Mouse (Mus musculus) neural tube, embryonic 14.5 days (tissue): Measurements from ENCODE around the gene Gm438. TPM values are rescaled to one million over a fixed set of nuclear protein-coding genes. Genes with fewer than 3 reads are reported as not detected.

Experiments
- polyA plus RNA-seq: library from polyadenylated mRNA; unstranded; fragments of >200 nt; fragmentation: Nextera tagmentation; extraction: Ambion mirVana; gene quantifications from 2 replicates; pipeline ENCODE4 v1.2.1, GENCODE M21; 2014

Gene Gm438
- polyA plus RNA-seq, 1 experiment from 2014 or later = not detected

Other genes starting within 250 kb of the Gm438 start
- gene Gm13124, start 221.4 kb downstream of the Gm438 start, polyA plus RNA-seq = not detected in 2 replicates
- gene Aadacl4, start 172.9 kb downstream of the Gm438 start, polyA plus RNA-seq = not detected in 2 replicates
- not detected in 2 replicates for gene Gm436, start 100.2 kb downstream of the Gm438 start, polyA plus RNA-seq
- not detected in 2 replicates for gene Gm13178, start 65.2 kb downstream of the Gm438 start, polyA plus RNA-seq
- gene Dhrs3, start 106.2 kb upstream of the Gm438 start, polyA plus RNA-seq = 17.0 and 30.8 TPM in 2 replicates